Mouse (Mus musculus) heart, postnatal 4 days (tissue): ENCODE data around the gene Zcchc2. TPM values are rescaled to one million over a fixed set of nuclear protein-coding genes. Genes with fewer than 3 reads are reported as not detected.

Source experiments
- DNase-seq: peaks from one replicate; pipeline ENCODE4 v3.0.0; 2021
- total RNA-seq, 2 experiments: library from RNA; stranded (reverse); gene quantifications; 2 replicates each; pipeline ENCODE4 v1.2.3; 2021

Gene Zcchc2
- total RNA-seq, 2 experiments from 2014 or later = 8.7 to 9.1 TPM

- no peak for DNase-seq
Observed at GRCm38 (mm10) chr1:106073166-106073565, 83.0 kb downstream of the Zcchc2 start.

- no peak for DNase-seq
Observed at GRCm38 (mm10) chr1:106074141-106074540, 83.9 kb downstream of the Zcchc2 start.

GRCm38 (mm10) chr1:106074656-106075055 lies 84.5 kb downstream of the Zcchc2 start:
- DNase-seq = no peak

GRCm38 (mm10) chr1:106076641-106077040 lies 86.4 kb downstream of the Zcchc2 start:
- no peak for DNase-seq

- DNase-seq = no peak
Observed at GRCm38 (mm10) chr1:106077166-106077565, 87.0 kb downstream of the Zcchc2 start.

Other genes starting within 250 kb of the Zcchc2 start
- 1 to 10 TPM; 1.3 to 1.5 TPM for gene Tnfrsf11a, start 209.7 kb upstream of the Zcchc2 start, total RNA-seq
- gene Phlpp1, start 181.3 kb downstream of the Zcchc2 start, total RNA-seq = 10 to 100 TPM; 21.7 to 21.9 TPM